Mouse (Mus musculus): ENCODE measurements around the gene Nin.
A peak's percentile ranks its signal among the peaks of the same experiment; 100 is the strongest.
"Not testable (repeated sequence)": the region's sequence is repeated elsewhere in the genome, so short reads cannot be mapped to it uniquely, and the experiment has no call there.

The Nin gene

DNA sequence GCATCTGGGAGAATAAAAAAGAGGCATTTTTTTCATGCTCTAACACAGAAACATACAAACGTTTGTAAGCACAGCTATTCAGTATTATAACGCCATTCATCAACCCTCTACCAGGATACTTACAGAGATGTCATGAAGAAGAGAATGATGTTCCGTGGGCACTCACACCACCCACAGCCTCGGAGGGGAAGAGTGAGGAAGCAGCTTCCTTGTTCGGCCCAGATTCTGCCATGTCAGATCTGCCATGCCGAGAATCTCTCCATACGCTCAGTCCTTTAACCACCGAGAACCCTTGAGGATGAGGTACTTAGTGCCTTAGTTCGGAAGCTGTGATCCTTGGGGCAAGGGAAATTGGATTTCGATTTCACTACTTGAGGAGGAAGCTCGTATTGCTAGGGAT, at the start of gene Nin:
TSS of gene Nin (minus strand) at position 367 of the 400 bp plus-strand sequence.
- no peak for DNase-seq

- DNase-seq, result no peak
Observed at GRCm38 (mm10) chr12:70161057-70161456, 47.5 kb upstream of the Nin start.

- no peak for DNase-seq
Observed at GRCm38 (mm10) chr12:70157292-70158066, 44.0 kb upstream of the Nin start.

GRCm38 (mm10) chr12:70156222-70156621, 42.7 kb upstream of the Nin start:
- no peak for DNase-seq

DNA sequence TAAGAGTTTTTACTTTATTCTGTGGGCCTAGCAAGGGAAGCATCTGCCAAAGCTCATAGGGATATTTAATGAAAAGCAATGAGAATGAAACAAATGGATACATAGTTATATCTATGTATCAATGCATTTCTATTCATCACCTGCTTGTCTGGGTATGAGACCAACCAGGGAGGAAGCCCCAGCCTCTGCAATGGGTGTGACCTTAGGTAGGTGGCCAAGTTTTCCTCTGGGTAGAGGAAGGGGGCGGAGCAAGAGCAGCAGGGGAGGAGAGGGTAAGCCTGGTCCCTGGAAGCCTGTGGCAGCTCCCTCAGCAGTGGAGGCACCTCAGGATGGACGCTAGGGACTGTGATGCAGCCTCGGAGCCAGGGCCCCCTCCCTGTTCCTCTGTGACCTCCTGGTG, 40.3 kb upstream of the Nin start, which contains the start of gene Abhd12b:
TSS of gene Abhd12b (plus strand) at position 301 of the 400 bp plus-strand sequence.
- DNase-seq, result no peak

DNA sequence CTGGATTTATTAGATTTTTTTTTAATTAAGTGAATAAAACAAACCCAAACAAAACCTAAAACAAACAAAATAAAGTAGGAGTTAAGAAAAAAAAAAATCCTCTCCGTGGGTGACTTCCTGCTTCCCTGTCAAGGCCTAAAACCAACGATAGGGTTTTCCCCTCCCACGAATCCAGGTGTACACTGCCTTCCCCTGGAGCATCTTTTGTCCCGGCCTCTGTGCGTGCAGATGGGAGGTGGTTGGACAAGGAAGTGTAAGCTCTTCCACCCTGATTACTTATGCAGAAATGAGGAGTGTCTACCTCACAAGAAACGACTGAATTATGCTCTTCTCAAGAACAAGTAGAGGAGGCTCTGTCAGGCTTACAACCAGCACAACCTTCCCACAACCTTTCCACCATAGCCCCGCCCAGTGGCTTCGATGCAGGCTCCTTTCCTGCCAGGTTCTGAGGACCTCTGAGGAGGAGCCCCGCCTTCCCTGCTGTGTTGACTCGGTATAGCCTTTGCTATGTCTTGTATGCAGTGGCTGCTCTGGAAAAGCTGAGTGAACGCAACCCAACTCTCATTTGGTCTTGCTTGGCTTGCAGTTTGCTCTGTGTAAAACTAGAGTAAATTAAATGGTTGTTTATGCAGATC, 35.2 kb upstream of the Nin start:
- no peak for DNase-seq

GRCm38 (mm10) chr12:70147986-70148630, 34.6 kb upstream of the Nin start:
- DNase-seq, result no peak

- no peak for DNase-seq
Observed at GRCm38 (mm10) chr12:70145586-70145985, 32.1 kb upstream of the Nin start.

- peak; percentile 64 for DNase-seq
Observed at GRCm38 (mm10) chr12:70144637-70145448, 31.3 kb upstream of the Nin start.

DNA sequence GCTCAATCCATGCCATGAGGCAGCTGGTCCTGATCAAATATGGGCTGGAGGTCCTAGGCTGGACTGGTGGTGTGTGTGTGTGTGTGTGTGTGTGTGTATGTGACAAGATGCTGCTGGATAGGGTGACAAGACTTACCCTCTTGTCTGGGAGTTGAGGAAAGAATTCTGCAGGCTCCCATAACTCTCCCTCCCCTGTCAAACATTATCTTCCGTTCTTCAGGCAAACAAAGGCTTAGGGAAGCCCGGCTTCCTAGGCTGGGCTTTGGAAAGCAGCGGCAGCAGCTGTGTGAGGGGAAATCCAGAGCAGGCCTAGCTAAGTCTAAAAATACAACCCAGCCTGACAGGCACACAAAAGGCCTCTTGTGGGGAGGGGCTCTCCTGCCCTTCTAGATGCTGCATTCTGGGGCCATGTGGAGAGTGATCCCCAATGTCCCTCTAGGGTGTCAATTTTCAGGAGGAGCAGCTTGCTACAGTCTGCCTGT, 30.6 kb upstream of the Nin start:
- not testable (repeated sequence) for DNase-seq

- DNase-seq, result no peak
Observed at GRCm38 (mm10) chr12:70140993-70141576, 27.6 kb upstream of the Nin start.

DNA sequence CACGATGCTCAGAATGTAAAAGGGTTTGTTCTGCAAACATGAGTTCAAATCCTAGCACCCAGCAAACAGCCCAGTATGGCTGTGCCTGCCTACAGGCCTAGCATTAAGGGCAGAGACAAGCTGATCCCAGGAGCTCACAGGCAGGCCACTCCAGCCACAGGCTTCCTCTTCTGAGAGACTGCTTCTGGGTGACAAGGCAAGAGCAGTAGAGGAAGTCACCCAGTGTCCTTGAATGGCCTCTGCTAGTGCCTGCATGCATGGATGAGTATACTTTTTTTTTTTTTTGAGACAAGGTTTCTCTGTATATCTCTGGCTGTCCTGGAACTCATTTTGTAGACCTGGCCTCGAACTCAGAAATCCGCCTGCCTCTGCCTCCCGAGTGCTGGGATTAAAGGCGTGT, 27.0 kb upstream of the Nin start:
- DNase-seq, result no peak

- no peak for DNase-seq
Observed at GRCm38 (mm10) chr12:70139871-70140270, 26.4 kb upstream of the Nin start.

- DNase-seq, result no peak
Observed at GRCm38 (mm10) chr12:70137626-70138025, 24.1 kb upstream of the Nin start.

DNA sequence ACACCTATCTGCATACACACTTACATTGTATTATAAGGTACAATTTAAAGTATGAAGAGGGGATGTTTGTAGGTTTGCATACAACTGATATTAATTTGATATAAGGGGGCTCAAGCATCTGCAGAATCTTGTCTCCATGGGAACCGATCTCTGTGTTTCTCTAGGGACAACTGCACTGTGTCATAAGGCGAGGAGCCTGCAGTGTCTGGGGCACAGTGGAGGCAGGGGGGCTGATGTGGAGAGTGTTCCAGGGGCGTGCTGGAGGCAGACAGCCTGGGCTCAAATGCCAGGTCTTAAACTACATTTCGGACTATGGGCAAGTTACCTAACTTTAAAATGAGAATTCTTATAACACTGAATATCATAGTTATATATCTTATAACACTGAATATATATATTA, 23.6 kb upstream of the Nin start:
- no peak for DNase-seq

GRCm38 (mm10) chr12:70136185-70136756, 22.8 kb upstream of the Nin start:
- no peak for DNase-seq

- DNase-seq, result no peak
Observed at GRCm38 (mm10) chr12:70134627-70135235, 21.2 kb upstream of the Nin start.

- peak; percentile 43 for DNase-seq
Observed at GRCm38 (mm10) chr12:70131042-70131675, 17.6 kb upstream of the Nin start.

DNA sequence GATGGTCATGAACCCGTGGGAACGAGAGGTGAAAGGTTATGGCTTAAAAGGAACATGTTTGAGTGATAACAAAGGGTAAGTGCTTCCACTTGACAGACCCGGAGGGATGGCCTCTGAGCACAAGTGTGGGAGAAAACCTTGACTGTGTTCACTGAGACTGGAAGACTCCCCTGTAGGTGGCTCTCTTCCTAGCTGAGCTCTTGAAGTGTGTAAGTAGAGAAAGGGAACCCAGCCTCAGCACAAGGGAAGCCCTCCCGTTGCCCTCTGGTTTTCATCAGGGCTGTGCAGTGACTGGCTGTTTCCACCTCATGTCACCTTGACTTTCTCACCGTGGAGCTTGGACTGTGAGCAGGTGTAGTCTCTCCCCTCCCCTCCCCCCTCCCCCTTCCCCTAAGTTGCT, 15.6 kb upstream of the Nin start:
- no peak for DNase-seq

DNA sequence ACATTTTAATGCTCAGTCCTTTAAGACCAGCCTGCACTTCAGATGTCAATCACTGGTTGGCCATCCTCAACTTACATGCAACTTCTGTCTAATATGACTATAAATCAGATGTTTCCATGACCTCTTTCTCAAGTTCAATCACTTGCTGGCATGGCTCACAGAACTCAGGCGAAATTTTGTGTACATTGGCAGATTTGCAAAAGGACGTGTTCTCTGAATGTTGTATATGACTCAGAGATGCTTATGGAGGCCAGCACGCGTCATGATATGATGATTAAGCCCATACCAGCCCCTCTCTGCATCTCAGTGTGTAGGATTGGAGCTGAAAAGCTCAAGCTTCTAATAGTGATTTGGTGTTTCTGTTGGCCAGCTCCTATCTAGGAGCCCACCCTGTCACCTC, 13.1 kb upstream of the Nin start:
- DNase-seq, result no peak

DNA sequence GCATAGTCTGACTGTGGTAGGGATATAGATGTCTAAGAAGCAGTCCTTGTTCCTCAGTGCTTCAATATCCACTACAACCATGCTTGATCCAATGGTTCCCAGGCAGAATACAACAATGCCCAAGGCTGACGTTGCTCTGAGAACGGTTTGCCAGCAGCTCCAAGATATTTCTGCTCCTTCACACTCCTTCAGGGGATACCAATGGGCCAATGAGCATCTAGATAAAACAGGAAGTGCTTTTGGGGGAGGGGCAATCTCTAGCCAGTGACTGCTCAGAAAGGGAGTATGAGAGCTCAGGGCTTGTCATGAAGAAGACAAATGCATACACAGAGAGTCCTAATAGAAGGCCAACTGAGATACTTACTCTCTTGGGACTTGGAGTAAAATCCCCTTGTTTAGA, 6.0 kb upstream of the Nin start:
- DNase-seq, result no peak

All from cerebellum, adult 8-10 months (tissue).